Comparison of ENCODE assay signal across 19 mouse cellular contexts in the genomic region with DNA sequence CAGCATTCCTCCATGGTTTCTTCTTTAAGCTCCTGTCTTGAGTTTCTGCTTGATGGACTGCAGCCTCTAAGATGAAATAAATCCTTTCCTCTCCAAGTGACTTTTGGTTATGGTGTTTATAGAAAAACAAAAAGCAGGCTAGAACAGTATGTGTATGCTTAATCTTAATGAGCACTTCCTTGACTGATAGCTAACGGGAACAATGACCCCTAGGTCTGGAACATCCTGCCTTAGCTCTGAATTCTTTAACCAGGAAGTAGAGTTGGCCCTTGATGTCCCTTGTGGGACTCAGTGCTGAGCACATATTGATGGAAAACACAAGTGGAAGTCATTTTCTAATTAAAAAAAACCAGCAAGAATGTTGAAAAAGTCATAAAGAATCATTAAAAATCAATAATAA.
DNase-seq lines count a peak whose midpoint lies in the region; ATAC-seq and TF ChIP-seq lines count a peak whose summit lies in the region.
"Had no signal": no experiment of that assay in that cellular context is flagged by ENCODE, and none has a peak within 500 bp of the region (broad histone marks: within the 10 kb centered on the region; RNA-seq: fewer than 3 reads in every experiment).

No protein-coding gene starts in this region.

- ATAC-seq in kidney, postnatal 0 days (replicated peaks; ENCODE audit: low FRiP score, low read depth): no peak
- ATAC-seq in kidney, embryonic 16.5 days (ENCODE audit: low FRiP score, low TSS enrichment): no peak
- ATAC-seq in liver, postnatal 0 days: no peak
- no peak for ATAC-seq in liver, embryonic 11.5 days (replicated peaks; ENCODE audit: low FRiP score)
- no peak for ATAC-seq in megakaryocyte progenitor cell, adult 5-6 weeks (replicated peaks; ENCODE audit: poor library complexity)
- ATAC-seq: forebrain, embryonic 13.5 days; forebrain, embryonic 15.5 days had no signal

- H3K9me3 ChIP-seq in heart, embryonic 10.5 days: no peaks in the 10 kb centered on the region
- H3K9me3 ChIP-seq in kidney, postnatal 0 days (replicated peaks; ENCODE audit: low read length): no peaks in the 10 kb centered on the region
- H3K9me3 ChIP-seq in kidney, embryonic 16.5 days (ENCODE audit: low read length): no peaks in the 10 kb centered on the region
- H3K9me3 ChIP-seq in liver, postnatal 0 days (ENCODE audit: low read length): no peaks in the 10 kb centered on the region
- no peaks in the 10 kb centered on the region for H3K9me3 ChIP-seq in liver, embryonic 11.5 days (ENCODE audit: control insufficient read depth, low read length)
- H3K9me3 ChIP-seq: embryonic facial prominence, embryonic 10.5 days; forebrain, embryonic 13.5 days; forebrain, embryonic 15.5 days had no signal

- H3K4me3 ChIP-seq in heart, embryonic 10.5 days: no peak overlapping the region
- H3K4me3 ChIP-seq in kidney, postnatal 0 days (replicated peaks; ENCODE audit: low read depth, low read length): no peak overlapping the region
- H3K4me3 ChIP-seq in kidney, embryonic 16.5 days (ENCODE audit: low read length): no peak overlapping the region
- no peak overlapping the region for H3K4me3 ChIP-seq in liver, postnatal 0 days (ENCODE audit: low read depth, low read length)
- H3K4me3 ChIP-seq in liver, embryonic 11.5 days (ENCODE audit: low read depth, low read length): no peak overlapping the region
- H3K4me3 ChIP-seq: embryonic facial prominence, embryonic 10.5 days; embryonic facial prominence, embryonic 12.5 days; forebrain, embryonic 13.5 days; forebrain, embryonic 15.5 days had no signal

- H3K4me2 ChIP-seq in kidney, postnatal 0 days (ENCODE audit: low read length): no peak overlapping the region
- no peak overlapping the region for H3K4me2 ChIP-seq in kidney, embryonic 16.5 days (replicated peaks; ENCODE audit: low read depth, low read length)
- H3K4me2 ChIP-seq in liver, postnatal 0 days (ENCODE audit: low read depth, low read length): no peak overlapping the region
- no peak overlapping the region for H3K4me2 ChIP-seq in liver, embryonic 11.5 days
- H3K4me2 ChIP-seq: embryonic facial prominence, embryonic 12.5 days; forebrain, embryonic 13.5 days; forebrain, embryonic 15.5 days had no signal

- DNase-seq in heart, adult 8-10 months (ENCODE audit: low spot score): peak; percentile 31
- no peak for DNase-seq in heart, embryonic 10.5 days (ENCODE audit: low spot score)
- peak; percentile 4 for DNase-seq in kidney, postnatal 0 days (ENCODE audit: low spot score)
- no peak for DNase-seq in liver, postnatal 0 days
- no peak for DNase-seq in liver, embryonic 11.5 days (ENCODE audit: low spot score)
- DNase-seq: adrenal gland, adult 2 months; adrenal gland, postnatal 10 days; adrenal gland, postnatal 25 days; cerebellum, adult 11-12 months; cerebellum, adult 2 months; cerebellum, adult 9-10 months; cerebellum, postnatal 10 days; cerebellum, postnatal 25 days had no signal

- peaks cover 5% of the 10 kb centered on the region; the same call in 1 of the 2 replicates for H3K27me3 ChIP-seq in heart, embryonic 10.5 days (ENCODE audit: insufficient read depth, poor library complexity, severe bottlenecking)
- H3K27me3 ChIP-seq in kidney, postnatal 0 days (ENCODE audit: insufficient read depth, low read length): no peaks in the 10 kb centered on the region
- no peaks in the 10 kb centered on the region for H3K27me3 ChIP-seq in kidney, embryonic 16.5 days (ENCODE audit: insufficient read depth, low read length)
- H3K27me3 ChIP-seq in liver, postnatal 0 days (ENCODE audit: insufficient read depth, low read length): no peaks in the 10 kb centered on the region
- H3K27me3 ChIP-seq in liver, embryonic 11.5 days (replicated peaks; ENCODE audit: control insufficient read depth, insufficient read depth, low read length): no peaks in the 10 kb centered on the region
- H3K27me3 ChIP-seq: embryonic facial prominence, embryonic 12.5 days; forebrain, embryonic 13.5 days; forebrain, embryonic 15.5 days had no signal

- H3K9ac ChIP-seq in kidney, postnatal 0 days (ENCODE audit: low read depth, low read length): no peak overlapping the region
- no peak overlapping the region for H3K9ac ChIP-seq in kidney, embryonic 16.5 days (replicated peaks; ENCODE audit: low read length)
- no peak overlapping the region for H3K9ac ChIP-seq in liver, postnatal 0 days (replicated peaks)
- H3K9ac ChIP-seq in liver, embryonic 11.5 days (ENCODE audit: low read depth, low read length): no peak overlapping the region
- H3K9ac ChIP-seq: embryonic facial prominence, embryonic 12.5 days; forebrain, embryonic 13.5 days; forebrain, embryonic 15.5 days had no signal

- no peak overlapping the region for H3K27ac ChIP-seq in heart, embryonic 10.5 days
- no peak overlapping the region for H3K27ac ChIP-seq in kidney, postnatal 0 days
- H3K27ac ChIP-seq in kidney, embryonic 16.5 days (ENCODE audit: low read length): no peak overlapping the region
- no peak overlapping the region for H3K27ac ChIP-seq in liver, postnatal 0 days (ENCODE audit: low read depth)
- H3K27ac ChIP-seq in liver, embryonic 11.5 days (ENCODE audit: low read depth, low read length): no peak overlapping the region
- H3K27ac ChIP-seq: embryonic facial prominence, embryonic 10.5 days; embryonic facial prominence, embryonic 12.5 days; forebrain, embryonic 13.5 days; forebrain, embryonic 15.5 days had no signal

- WGBS in heart, embryonic 10.5 days: 46% methylated on average over 1 of the region's 1 CpGs
- 38% methylated on average over 1 of the region's 1 CpGs for WGBS in kidney, postnatal 0 days
- WGBS in kidney, embryonic 16.5 days: 68% methylated on average over 1 of the region's 1 CpGs
- WGBS in liver, postnatal 0 days (ENCODE audit: insufficient replicate concordance): 20% methylated on average over 1 of the region's 1 CpGs
- WGBS in liver, embryonic 11.5 days: 29% methylated on average over 1 of the region's 1 CpGs

- no peak for TF ChIP-seq CTCF in kidney, postnatal 0 days (IDR thresholded peaks at IDR 0.05; ENCODE audit: low read depth)
- no peak for TF ChIP-seq CTCF in liver, postnatal 0 days (IDR thresholded peaks at IDR 0.05; ENCODE audit: low read depth)

- no peaks in the 10 kb centered on the region for H3K4me1 ChIP-seq in heart, embryonic 10.5 days
- H3K4me1 ChIP-seq in kidney, postnatal 0 days (replicated peaks; ENCODE audit: insufficient read depth, low read length): no peaks in the 10 kb centered on the region
- no peaks in the 10 kb centered on the region for H3K4me1 ChIP-seq in kidney, embryonic 16.5 days (ENCODE audit: insufficient read depth, low read length)
- H3K4me1 ChIP-seq in liver, postnatal 0 days (ENCODE audit: insufficient read depth): no peaks in the 10 kb centered on the region
- no peaks in the 10 kb centered on the region for H3K4me1 ChIP-seq in liver, embryonic 11.5 days (replicated peaks; ENCODE audit: control insufficient read depth, insufficient read depth, low read length)

- no peaks in the 10 kb centered on the region for H3K36me3 ChIP-seq in heart, embryonic 10.5 days
- H3K36me3 ChIP-seq in kidney, postnatal 0 days (ENCODE audit: insufficient read depth, low read length): no peaks in the 10 kb centered on the region
- no peaks in the 10 kb centered on the region for H3K36me3 ChIP-seq in kidney, embryonic 16.5 days (ENCODE audit: insufficient read depth, low read length)
- H3K36me3 ChIP-seq in liver, postnatal 0 days (replicated peaks; ENCODE audit: insufficient read depth, low read length): no peaks in the 10 kb centered on the region
- no peaks in the 10 kb centered on the region for H3K36me3 ChIP-seq in liver, embryonic 11.5 days (ENCODE audit: control insufficient read depth, insufficient read depth, low read length)
- H3K36me3 ChIP-seq: embryonic facial prominence, embryonic 10.5 days; embryonic facial prominence, embryonic 12.5 days; forebrain, embryonic 15.5 days had no signal

- peak; percentile 52; the same call in 1 of the 2 replicates for TF ChIP-seq EP300 in liver, postnatal 0 days (IDR thresholded peaks at IDR 0.05; ENCODE audit: low read depth)

Comparison
In these comparisons a context has a peak if more than half of its experiments do, and no peak if none do; other contexts are left out.
1. DNase-seq: peak in heart, adult 8-10 months (single experiment) and kidney, postnatal 0 days (single experiment); none in heart, embryonic 10.5 days (single experiment), liver, postnatal 0 days (single experiment) and liver, embryonic 11.5 days (single experiment).